ENCODE assay signal across 18 mouse cellular contexts in genomic region chrX:57784959-57785358, GRCm38 (mm10).
A peak's percentile ranks its signal among the peaks of the same experiment; 100 is the strongest.
DNase-seq lines count a peak whose midpoint lies in the region; ATAC-seq lines count a peak whose summit lies in the region.
"Had no signal": no experiment of that assay in that cellular context is flagged by ENCODE, and none has a peak within 500 bp of the region (broad histone marks: within the 10 kb centered on the region; RNA-seq: fewer than 3 reads in every experiment).

No protein-coding gene starts in this region.

- no peak overlapping the region for H3K4me3 ChIP-seq in forebrain, embryonic 15.5 days
- H3K4me3 ChIP-seq in forebrain, embryonic 13.5 days: no peak overlapping the region
- no peak overlapping the region for H3K4me3 ChIP-seq in neural tube, embryonic 14.5 days (ENCODE audit: low read depth, low read length)
- no peak overlapping the region for H3K4me3 ChIP-seq in neural tube, embryonic 15.5 days (replicated peaks)
- H3K4me3 ChIP-seq in midbrain, embryonic 15.5 days: no peak overlapping the region
- H3K4me3 ChIP-seq in kidney, embryonic 15.5 days (replicated peaks): no peak overlapping the region
- H3K4me3 ChIP-seq: embryonic facial prominence, embryonic 10.5 days; heart, embryonic 15.5 days had no signal

- H3K27me3 ChIP-seq in forebrain, embryonic 15.5 days: no peaks in the 10 kb centered on the region
- H3K27me3 ChIP-seq in forebrain, embryonic 13.5 days: no peaks in the 10 kb centered on the region
- no peaks in the 10 kb centered on the region for H3K27me3 ChIP-seq in neural tube, embryonic 14.5 days (ENCODE audit: control insufficient read depth, insufficient read depth, low read length)
- no peaks in the 10 kb centered on the region for H3K27me3 ChIP-seq in neural tube, embryonic 15.5 days (replicated peaks)
- H3K27me3 ChIP-seq in midbrain, embryonic 15.5 days (replicated peaks): no peaks in the 10 kb centered on the region
- H3K27me3 ChIP-seq in kidney, embryonic 15.5 days: no peaks in the 10 kb centered on the region
- H3K27me3 ChIP-seq: CH12.LX; heart, embryonic 15.5 days had no signal

- H3K9me3 ChIP-seq in forebrain, embryonic 15.5 days: no peaks in the 10 kb centered on the region
- H3K9me3 ChIP-seq in forebrain, embryonic 13.5 days (replicated peaks): no peaks in the 10 kb centered on the region
- H3K9me3 ChIP-seq in neural tube, embryonic 14.5 days (ENCODE audit: control insufficient read depth, low read length): no peaks in the 10 kb centered on the region
- H3K9me3 ChIP-seq in neural tube, embryonic 15.5 days (replicated peaks): no peaks in the 10 kb centered on the region
- H3K9me3 ChIP-seq in midbrain, embryonic 15.5 days: no peaks in the 10 kb centered on the region
- no peaks in the 10 kb centered on the region for H3K9me3 ChIP-seq in kidney, embryonic 15.5 days (replicated peaks)
- H3K9me3 ChIP-seq: embryonic facial prominence, embryonic 10.5 days; heart, embryonic 15.5 days had no signal

- no peaks in the 10 kb centered on the region for H3K4me1 ChIP-seq in forebrain, embryonic 15.5 days
- no peaks in the 10 kb centered on the region for H3K4me1 ChIP-seq in forebrain, embryonic 13.5 days
- H3K4me1 ChIP-seq in neural tube, embryonic 14.5 days (ENCODE audit: control insufficient read depth, insufficient read depth, low read length): no peaks in the 10 kb centered on the region
- H3K4me1 ChIP-seq in neural tube, embryonic 15.5 days: no peaks in the 10 kb centered on the region
- no peaks in the 10 kb centered on the region for H3K4me1 ChIP-seq in midbrain, embryonic 15.5 days
- no peaks in the 10 kb centered on the region for H3K4me1 ChIP-seq in kidney, embryonic 15.5 days
- H3K4me1 ChIP-seq: embryonic facial prominence, embryonic 10.5 days; heart, embryonic 15.5 days had no signal

- no peak overlapping the region for H3K9ac ChIP-seq in forebrain, embryonic 15.5 days (replicated peaks)
- H3K9ac ChIP-seq in forebrain, embryonic 13.5 days: no peak overlapping the region
- H3K9ac ChIP-seq in neural tube, embryonic 14.5 days (replicated peaks; ENCODE audit: low read depth, low read length): no peak overlapping the region
- no peak overlapping the region for H3K9ac ChIP-seq in neural tube, embryonic 15.5 days (replicated peaks)
- no peak overlapping the region for H3K9ac ChIP-seq in midbrain, embryonic 15.5 days
- H3K9ac ChIP-seq in kidney, embryonic 15.5 days: no peak overlapping the region
- H3K9ac ChIP-seq: heart, embryonic 15.5 days had no signal

- H3K4me2 ChIP-seq in forebrain, embryonic 15.5 days (replicated peaks): no peak overlapping the region
- no peak overlapping the region for H3K4me2 ChIP-seq in forebrain, embryonic 13.5 days
- no peak overlapping the region for H3K4me2 ChIP-seq in neural tube, embryonic 14.5 days (ENCODE audit: low read depth, low read length)
- H3K4me2 ChIP-seq in neural tube, embryonic 15.5 days: no peak overlapping the region
- H3K4me2 ChIP-seq in midbrain, embryonic 15.5 days: no peak overlapping the region
- no peak overlapping the region for H3K4me2 ChIP-seq in kidney, embryonic 15.5 days
- H3K4me2 ChIP-seq: heart, embryonic 11.5 days; heart, embryonic 15.5 days had no signal

- 35% methylated on average over 4 of the region's 4 CpGs for WGBS in forebrain, embryonic 15.5 days
- 50% methylated on average over 4 of the region's 4 CpGs for WGBS in forebrain, embryonic 13.5 days
- WGBS in neural tube, embryonic 14.5 days: 49% methylated on average over 4 of the region's 4 CpGs
- 43% methylated on average over 4 of the region's 4 CpGs for WGBS in neural tube, embryonic 15.5 days
- 33% methylated on average over 4 of the region's 4 CpGs for WGBS in midbrain, embryonic 15.5 days
- 70% methylated on average over 4 of the region's 4 CpGs for WGBS in kidney, embryonic 15.5 days

- H3K36me3 ChIP-seq in forebrain, embryonic 15.5 days: no peaks in the 10 kb centered on the region
- H3K36me3 ChIP-seq in forebrain, embryonic 13.5 days (ENCODE audit: poor library complexity, severe bottlenecking): no peaks in the 10 kb centered on the region
- no peaks in the 10 kb centered on the region for H3K36me3 ChIP-seq in neural tube, embryonic 14.5 days (ENCODE audit: control insufficient read depth, insufficient read depth, low read length)
- H3K36me3 ChIP-seq in neural tube, embryonic 15.5 days: no peaks in the 10 kb centered on the region
- H3K36me3 ChIP-seq in midbrain, embryonic 15.5 days (replicated peaks): no peaks in the 10 kb centered on the region
- no peaks in the 10 kb centered on the region for H3K36me3 ChIP-seq in kidney, embryonic 15.5 days
- H3K36me3 ChIP-seq: embryonic facial prominence, embryonic 10.5 days; heart, embryonic 15.5 days had no signal

- 0 out of 2 replicates have a peak, but pooled peaks have one; percentile 6 for ATAC-seq in forebrain, embryonic 15.5 days (replicated peaks)
- no peak for ATAC-seq in forebrain, embryonic 13.5 days
- peak; percentile 31; the same call in 1 of the 2 replicates for ATAC-seq in neural tube, embryonic 14.5 days (ENCODE audit: low read depth)
- ATAC-seq in neural tube, embryonic 15.5 days (ENCODE audit: low FRiP score): no peak
- peak; percentile 75 for ATAC-seq in midbrain, embryonic 15.5 days (replicated peaks)
- no peak for ATAC-seq in kidney, embryonic 15.5 days (replicated peaks; ENCODE audit: low FRiP score)
- ATAC-seq: hindbrain, embryonic 16.5 days; Patski had no signal

- no peak overlapping the region for H3K27ac ChIP-seq in forebrain, embryonic 15.5 days (replicated peaks)
- H3K27ac ChIP-seq in forebrain, embryonic 13.5 days: no peak overlapping the region
- no peak overlapping the region for H3K27ac ChIP-seq in neural tube, embryonic 14.5 days (ENCODE audit: low read depth, low read length)
- no peak overlapping the region for H3K27ac ChIP-seq in neural tube, embryonic 15.5 days (replicated peaks)
- no peak overlapping the region for H3K27ac ChIP-seq in midbrain, embryonic 15.5 days
- no peak overlapping the region for H3K27ac ChIP-seq in kidney, embryonic 15.5 days
- H3K27ac ChIP-seq: embryonic facial prominence, embryonic 10.5 days; heart, embryonic 15.5 days had no signal

- no peak for DNase-seq in left cerebral cortex, adult 9 months (ENCODE audit: low spot score in 2 of 2)
- DNase-seq: adrenal gland, adult 2 months; adrenal gland, postnatal 25 days; cerebellum, adult 2 months; heart, adult 18-20 months; heart, postnatal 14 days had no signal

Comparison
In these comparisons a context has a peak if more than half of its experiments do, and no peak if none do; other contexts are left out.
1. ATAC-seq: peak in forebrain, embryonic 15.5 days (single experiment), neural tube, embryonic 14.5 days (single experiment) and midbrain, embryonic 15.5 days (single experiment); none in forebrain, embryonic 13.5 days (single experiment), neural tube, embryonic 15.5 days (single experiment) and kidney, embryonic 15.5 days (single experiment).